Mouse (Mus musculus): Measurements from ENCODE around the gene Ilf2.
A peak's percentile ranks its signal among the peaks of the same experiment; 100 is the strongest.

Ilf2 gene

GRCm38 (mm10) chr3:90508950-90509746 lies 33.2 kb downstream of the Ilf2 start, which contains the start of gene Chtop:
Chtop (minus strand) TSS chr3:90509498.
- DNase-seq (ENCODE audit: low read depth, low spot score) = peak; percentile 100

DNA sequence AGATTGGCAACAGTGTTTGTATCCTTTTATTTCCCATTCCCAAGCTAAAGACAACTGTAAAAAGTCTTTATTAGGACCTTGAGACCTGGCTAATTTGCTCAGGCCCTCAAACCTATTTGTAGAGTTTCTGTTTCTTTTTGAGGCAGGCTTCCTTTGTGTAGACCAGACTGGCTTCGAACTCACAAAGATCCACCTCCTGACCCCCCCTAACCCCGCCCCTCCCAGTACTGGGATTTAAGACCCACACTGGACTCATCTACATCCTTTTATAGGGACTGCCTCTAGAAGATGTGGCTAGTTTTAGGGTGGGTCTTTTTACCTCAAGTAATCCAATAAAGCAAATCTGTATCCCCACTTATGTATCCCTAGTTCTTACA lies 33.8 kb downstream of the Ilf2 start:
- peak; percentile 64 for DNase-seq (ENCODE audit: low read depth, low spot score)

DNA sequence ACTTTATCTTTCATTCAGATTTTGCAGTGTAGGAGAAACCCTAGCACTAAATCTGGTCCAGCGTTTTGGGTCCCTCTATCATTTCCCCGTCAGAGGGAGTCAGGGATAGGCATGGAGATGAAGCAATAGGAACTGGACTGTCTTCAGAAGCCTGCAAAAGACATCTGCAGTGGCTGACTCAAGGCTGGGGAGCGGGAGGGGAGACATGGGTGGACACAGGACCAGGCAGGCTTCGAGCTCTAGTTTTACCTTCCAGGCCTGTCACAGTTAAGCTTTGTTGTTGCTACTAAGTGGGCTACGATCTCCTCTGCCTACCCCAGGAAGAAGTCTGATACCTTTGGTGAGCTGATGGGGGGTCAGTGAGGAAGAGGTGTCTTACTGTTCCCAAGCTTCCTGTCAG lies 36.4 kb downstream of the Ilf2 start:
- DNase-seq (ENCODE audit: low read depth, low spot score) = no peak

DNA sequence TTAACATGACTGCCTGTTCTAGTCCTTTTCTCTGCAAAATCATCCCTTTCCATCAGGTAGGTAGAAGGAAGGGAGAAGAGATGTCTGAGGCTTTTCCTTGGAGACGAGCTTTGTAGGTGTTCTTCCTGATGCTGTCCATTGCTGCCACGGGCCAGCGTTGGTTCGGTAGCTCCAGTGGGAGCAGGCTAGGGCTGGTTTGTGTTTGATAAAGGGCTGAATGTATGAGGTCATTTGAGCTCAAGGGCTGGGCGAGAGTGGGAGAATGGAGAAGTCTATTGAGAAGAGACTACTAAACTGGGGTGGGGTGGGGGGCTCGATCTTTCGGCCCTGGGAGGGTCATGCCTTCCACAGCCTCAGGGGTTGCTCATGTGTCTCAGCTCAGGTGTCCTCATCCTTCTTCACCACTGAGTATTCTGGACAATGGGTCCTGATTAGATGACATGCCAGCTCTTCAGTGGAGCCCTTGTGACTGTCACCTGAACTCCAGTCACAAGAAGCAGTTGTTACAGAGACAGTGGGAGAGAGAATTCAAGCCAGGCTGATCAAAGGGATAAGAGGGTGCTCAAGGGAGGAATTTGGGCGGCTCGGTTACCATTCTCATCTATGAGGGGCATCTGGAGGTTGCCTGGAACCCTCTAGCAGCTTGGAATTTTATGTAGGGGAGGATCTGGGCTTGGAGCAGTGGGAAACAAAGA lies 37.2 kb downstream of the Ilf2 start:
- peak; percentile 31 for DNase-seq (ENCODE audit: low read depth, low spot score)

GRCm38 (mm10) chr3:90513796-90514590 lies 38.1 kb downstream of the Ilf2 start, which contains the start of the genes S100a1 and S100a13:
S100a1 (minus strand) TSS chr3:90514392.
S100a13 (plus strand) TSS chr3:90514435.
- DNase-seq (ENCODE audit: low read depth, low spot score) = no peak

DNA sequence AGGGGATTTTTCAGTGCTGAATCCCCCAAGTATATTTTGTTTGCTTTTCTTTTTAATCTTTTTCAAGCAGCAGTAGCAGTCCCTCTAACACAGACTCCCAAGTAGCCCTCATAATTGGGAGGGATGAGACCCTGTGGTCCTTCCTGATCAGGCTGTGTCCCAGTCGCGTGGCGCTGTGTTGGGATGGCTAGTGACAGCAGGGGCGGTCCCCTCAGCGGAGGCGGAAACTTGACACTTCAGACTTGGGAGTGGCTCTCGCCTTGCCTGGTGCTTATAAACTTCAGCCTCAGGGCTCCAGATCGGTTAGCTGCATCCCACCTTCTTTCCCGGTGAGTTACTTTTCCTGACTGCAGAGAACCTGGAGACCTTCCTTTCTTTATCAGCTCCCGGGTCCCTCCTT lies 38.8 kb downstream of the Ilf2 start:
- DNase-seq (ENCODE audit: low read depth, low spot score) = peak; percentile 56

DNA sequence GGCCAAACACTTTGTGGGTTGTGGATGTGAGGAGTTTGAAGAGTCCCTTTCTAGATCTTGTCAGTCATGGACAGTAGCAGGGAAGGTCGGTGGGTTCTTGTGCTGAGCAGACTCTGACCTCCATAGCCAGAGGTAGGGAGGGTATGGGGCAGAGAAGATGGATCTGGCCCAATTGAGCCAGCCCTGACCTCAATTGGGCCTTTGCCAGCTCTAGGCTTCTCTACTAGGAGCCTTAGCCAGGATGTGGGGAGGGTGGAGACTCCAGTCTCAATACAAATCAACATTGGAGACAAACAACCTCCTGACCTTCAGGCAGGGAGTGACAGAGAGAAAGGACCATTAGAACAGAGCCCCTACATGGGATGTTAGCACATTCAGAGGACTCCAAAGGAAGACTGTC lies 39.3 kb downstream of the Ilf2 start:
- no peak for DNase-seq (ENCODE audit: low read depth, low spot score)

GRCm38 (mm10) chr3:90515789-90516188 lies 39.9 kb downstream of the Ilf2 start:
- no peak for DNase-seq (ENCODE audit: low read depth, low spot score)

- DNase-seq (ENCODE audit: low read depth, low spot score) = no peak
Observed at GRCm38 (mm10) chr3:90517711-90518110, 41.8 kb downstream of the Ilf2 start.

DNA sequence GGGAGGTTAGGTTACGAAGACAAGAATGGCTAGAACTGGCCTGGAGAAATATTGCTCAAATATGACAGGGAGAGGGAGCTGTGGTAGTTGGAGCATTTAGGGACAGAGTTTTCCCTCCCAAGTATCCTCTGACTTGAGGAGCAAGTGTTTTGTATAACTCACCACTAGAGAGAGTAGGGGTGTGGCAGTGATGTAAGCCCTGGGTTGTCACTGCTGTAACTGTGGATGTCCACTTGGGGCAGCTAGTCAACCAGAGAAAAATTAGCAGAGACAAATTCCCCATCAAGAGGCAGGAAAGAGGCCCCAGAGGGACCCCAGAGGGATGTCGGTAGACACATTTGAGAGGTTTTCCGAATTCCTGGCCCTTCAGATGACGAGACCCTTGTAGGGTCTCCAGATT lies 49.5 kb downstream of the Ilf2 start:
- peak; percentile 93 for DNase-seq (ENCODE audit: low read depth, low spot score)

- no peak for DNase-seq (ENCODE audit: low read depth, low spot score)
Observed at GRCm38 (mm10) chr3:90526076-90526475, 50.1 kb downstream of the Ilf2 start.

- DNase-seq (ENCODE audit: low read depth, low spot score) = no peak
Observed at GRCm38 (mm10) chr3:90526580-90526979, 50.7 kb downstream of the Ilf2 start, which contains the start of gene S100a14. S100a14 (plus strand) TSS chr3:90526856.

DNA sequence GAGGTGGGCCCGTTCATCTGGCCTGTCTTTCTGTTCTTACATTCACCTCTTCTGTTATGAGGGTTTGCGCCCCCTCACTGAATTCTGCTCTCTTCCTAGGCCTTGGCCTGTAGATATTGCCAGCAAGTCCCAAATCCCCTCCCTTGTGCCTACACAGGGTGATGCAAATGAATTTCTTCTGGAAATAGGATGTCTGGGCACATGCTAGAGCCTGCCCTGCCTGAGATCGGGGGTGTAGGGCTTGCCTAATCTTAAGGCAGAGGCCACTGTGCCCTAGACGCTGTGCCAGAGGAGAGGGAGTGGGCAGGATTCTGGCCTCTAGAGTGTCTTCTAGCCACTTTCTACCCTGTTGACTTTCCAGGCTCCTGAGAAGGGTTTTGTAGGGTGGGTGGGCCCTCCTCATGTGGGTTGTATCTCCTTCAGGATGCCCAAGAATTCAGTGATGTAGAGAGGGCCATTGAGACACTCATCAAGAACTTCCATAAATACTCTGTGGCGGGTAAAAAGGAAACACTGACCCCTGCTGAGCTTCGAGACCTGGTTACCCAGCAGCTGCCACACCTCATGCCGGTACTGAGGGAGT lies 51.5 kb downstream of the Ilf2 start:
- DNase-seq (ENCODE audit: low read depth, low spot score) = no peak

DNA sequence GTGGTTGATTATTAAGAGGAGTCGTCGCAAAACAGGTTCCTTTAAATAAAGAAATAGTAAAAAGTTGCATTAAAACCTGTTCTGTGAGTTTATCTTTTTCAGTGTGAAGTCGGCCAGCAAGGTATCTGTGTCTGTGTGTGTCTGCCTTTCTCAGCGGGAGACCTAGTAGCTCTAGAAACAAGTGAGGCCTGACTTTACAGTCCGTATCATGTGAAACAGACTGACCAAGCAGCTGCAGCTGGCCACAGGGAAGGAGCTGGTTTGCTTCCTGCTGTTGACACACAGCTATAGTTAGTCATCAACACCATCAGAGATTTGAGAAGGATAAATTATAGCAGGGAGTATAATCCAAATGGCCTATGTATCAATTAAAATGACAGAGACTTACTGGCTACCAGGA lies 55.8 kb downstream of the Ilf2 start:
- DNase-seq (ENCODE audit: low read depth, low spot score) = no peak

DNA sequence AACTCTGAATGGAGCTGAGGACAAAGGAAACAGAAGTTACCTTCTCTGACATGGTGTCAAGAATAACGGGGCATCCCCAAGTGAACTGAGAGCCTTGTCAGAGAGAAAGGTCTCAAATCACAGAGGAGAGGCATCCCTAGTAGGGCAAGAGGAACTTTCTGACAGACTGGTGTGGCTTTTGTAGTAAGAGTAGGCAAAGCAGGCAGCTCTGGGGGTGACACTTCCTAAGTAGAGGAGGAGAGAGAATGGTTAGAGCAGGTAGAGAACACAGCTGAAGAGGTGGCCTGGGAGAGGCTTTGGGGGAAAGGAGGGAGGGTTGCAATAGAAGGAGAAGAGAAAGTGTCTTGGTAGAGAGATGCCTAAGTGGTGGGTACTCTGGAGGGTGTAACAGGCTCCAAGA lies 59.5 kb downstream of the Ilf2 start:
- DNase-seq (ENCODE audit: low read depth, low spot score) = no peak

GRCm38 (mm10) chr3:90537141-90537904 lies 61.4 kb downstream of the Ilf2 start, which contains the start of gene S100a16:
S100a16 (plus strand) TSS chr3:90537254.
- peak; percentile 41 for DNase-seq (ENCODE audit: low read depth, low spot score)

DNA sequence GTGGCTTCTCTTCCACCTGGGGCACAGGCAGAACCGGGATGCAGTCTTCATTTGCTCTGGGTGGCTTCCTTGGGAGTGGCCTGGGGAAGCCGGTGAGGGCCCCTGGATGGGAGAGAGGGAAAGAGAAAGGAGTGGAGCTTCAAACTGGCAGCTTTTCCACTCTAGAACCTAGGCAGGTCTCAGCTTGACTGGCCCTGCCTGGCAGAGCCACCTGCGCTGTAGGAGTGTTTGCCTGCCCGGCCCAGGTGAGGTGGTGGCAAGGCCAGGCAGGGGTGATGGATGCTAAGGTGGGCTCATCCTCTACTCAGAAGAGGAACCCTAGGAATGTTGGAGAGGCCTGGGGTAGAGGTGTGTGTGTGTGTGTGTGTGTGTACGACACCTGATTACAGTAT lies 62.0 kb downstream of the Ilf2 start:
- DNase-seq (ENCODE audit: low read depth, low spot score) = no peak

Data from ES-CJ7 (cell line).